Mouse (Mus musculus) embryonic stem cell, embryonic (primary cell): Measurements from ENCODE around the gene Pax7.

Experiments used
- CTCF ChIA-PET, 4 experiments: fragments of 300-600 bp in 2 of 4; fragments of 350-600 bp in 2 of 4; sonication (Branson Sonifier 250); formaldehyde crosslinking; loops; one replicate each; lab custom pipeline; 2022; ENCODE audit warnings: inconsistent platforms in 2 of 4; lab: Charles Lee
- POLR2A ChIA-PET, 4 experiments: fragments of 300-600 bp in 2 of 4; fragments of 350-600 bp in 2 of 4; sonication (Branson Sonifier 250); formaldehyde crosslinking; loops; one replicate each; lab custom pipeline; 2022; ENCODE audit warnings: antibody characterized with exemption in 4 of 4, inconsistent platforms in 1 of 4; lab: Charles Lee

Gene Pax7

DNA sequence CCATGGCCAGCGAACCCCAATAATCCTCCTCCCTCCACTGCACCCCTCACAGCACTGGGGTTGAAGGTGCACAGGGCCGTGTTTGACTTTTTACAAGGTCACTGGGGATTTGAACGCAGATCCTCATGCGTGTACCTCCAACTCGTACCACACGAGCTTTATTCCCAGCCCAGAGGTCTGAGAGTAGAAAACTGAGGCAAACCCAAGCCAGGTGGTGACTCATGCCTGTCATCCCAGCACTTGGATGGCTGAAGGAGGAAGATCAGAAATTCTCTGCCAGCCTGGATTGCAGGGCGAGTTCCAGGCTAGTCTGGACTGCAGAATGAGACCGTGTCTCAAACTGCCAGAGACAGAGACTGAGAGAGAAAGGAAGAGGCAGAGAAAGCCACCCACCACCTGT is 28.4 kb downstream of the Pax7 start:
- CTCF ChIA-PET = interaction anchor here in 3 of 4 experiments (0.6 to 1.3 kb wide), 3 partner anchors 15 to 1583 kb away, joined by 3 to 4 read pairs (median 4); no protein-coding TSS in a partner anchor
- POLR2A ChIA-PET = interaction anchor here in 1 of 4 experiments (1.0 kb wide), 1 partner anchor 50 kb away, joined by 3 read pairs; no protein-coding TSS in a partner anchor

DNA sequence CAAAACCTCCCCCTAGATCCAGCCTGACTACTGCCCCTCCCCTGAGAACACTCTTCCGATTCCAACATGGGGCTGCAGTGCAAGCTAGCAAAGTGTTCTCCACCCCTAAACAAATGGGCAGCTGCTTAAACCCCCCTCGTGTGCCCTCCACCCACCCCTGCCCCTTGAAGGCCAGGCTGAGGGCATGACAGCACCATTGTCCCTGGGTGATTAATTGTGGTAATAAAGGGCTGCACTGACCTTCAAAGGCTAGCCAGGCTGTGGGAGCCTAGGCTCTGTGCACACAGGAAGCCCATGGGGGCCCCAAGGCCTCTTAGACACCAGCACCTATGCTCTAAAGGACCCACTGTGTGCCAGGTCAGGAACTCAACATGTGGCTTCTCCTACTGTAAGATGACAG is 29.3 kb downstream of the Pax7 start:
- ChIA-PET POLR2A (no interaction called here), CTCF (no interaction called here)

DNA sequence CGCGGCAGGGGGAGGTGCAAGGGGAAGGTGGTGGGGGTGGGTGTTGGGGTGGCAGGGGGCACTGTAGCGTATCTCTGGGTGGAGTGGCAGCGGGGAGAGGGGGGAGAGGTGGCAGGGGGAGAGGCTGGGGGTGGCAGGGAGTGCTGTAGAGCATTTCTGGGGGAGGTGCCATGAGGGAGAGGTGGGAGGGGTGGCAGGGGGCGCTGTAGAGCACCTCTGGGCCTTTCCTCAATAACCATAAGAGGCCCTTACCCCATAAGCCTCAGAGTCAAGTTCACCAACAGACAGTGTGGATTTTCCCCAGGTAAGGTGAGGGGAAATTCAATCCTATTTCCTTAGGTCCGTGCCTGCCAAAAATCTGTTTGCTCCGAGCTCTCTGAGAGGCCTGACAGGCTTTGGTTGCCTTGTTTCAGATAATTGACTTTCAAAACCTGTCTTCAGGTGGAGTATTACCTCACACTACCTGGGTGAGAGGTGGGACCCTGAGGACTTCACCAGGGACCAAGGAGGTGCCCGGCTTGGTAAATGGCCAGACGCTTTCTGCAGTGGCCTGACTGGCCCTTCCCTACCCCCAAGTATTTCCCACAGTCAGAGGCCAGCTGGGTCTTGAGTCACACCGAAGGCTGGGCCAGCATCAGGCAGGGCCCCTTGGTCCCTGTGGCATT is 33.8 kb downstream of the Pax7 start:
- ChIA-PET POLR2A (no interaction called here), CTCF (interaction anchor here in 1 of 4 experiments (1.0 kb wide), 1 partner anchor 38 kb away, joined by 3 read pairs; no protein-coding TSS in a partner anchor)

DNA sequence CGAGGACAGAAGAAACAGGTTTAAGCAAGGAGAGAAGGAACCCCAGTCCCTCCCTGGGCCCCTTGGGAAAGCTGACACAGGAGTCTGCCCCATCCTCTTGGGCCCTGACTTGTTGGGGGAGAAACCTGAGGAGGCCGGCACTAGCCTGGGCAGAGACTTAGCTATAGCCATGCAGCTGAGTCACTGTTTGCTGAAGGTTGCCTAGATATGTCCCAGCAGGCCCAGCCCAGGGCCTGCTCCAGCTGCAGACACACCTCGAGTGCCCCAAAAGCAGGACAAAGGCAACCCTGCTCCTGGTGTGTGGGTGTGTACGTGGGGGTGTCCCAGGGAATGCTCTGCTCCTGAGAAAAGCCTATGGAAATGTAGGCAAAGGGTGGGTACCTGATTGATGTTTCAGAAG is 36.0 kb downstream of the Pax7 start:
- POLR2A ChIA-PET = interaction anchor here in 2 of 4 experiments (1.2 to 1.3 kb wide), 3 partner anchors 15 to 31 kb away, joined by 3 to 4 read pairs (median 3); no protein-coding TSS in a partner anchor

DNA sequence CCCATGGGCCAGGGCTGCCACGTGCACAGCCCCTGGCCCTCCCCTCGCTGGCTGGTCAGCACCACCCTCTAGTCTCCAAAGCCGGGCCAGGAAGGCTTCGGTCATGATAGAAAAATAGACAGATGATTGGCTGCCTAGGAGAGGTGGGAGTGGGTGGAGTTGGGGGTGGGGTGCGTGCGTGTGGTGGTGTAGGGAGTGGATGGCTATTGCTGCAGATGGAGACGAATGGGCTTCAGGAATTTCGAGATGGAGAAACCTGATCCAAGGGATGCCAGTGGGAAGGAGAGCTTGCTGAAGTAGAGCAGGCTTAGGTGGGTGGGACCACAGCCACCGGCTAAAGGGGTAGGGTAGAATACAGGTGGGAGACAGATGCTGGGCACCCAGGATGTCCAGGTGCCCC is 37.2 kb downstream of the Pax7 start:
- POLR2A ChIA-PET = no interaction called here
- CTCF ChIA-PET = no interaction called here

More for the DNA sequence above, 36.0 kb downstream of the Pax7 start:
- CTCF ChIA-PET = interaction anchor here (0.5 to 1.5 kb wide), 8 partner anchors 7 to 1459 kb away, joined by 3 to 6 read pairs (median 3); partner anchors contain the start of gene Gm21969 (in 1 of the 4)

DNA sequence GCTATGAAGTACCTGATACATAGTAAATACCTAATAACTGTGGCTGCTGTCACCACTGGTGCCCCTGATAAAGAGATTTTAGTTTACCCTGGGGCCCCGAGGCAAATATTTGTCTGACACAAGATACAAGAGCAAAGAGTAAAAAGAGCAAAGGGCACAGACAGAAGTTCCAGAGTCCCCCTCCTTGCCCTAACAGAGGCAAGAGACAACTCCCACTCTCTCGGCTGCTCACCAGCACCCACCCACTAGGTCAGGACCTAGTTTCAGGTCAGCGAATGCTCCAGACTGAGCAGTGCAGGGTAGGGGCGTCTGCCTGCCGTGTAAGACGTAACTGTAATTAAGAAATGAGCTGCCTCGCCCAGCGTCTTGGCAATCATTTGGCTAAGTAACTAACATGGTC is 42.2 kb downstream of the Pax7 start:
- CTCF ChIA-PET = no interaction called here
- POLR2A ChIA-PET = interaction anchor here in 1 of 4 experiments (0.6 kb wide), 1 partner anchor 505 kb away, joined by 3 read pairs; no protein-coding TSS in a partner anchor

DNA sequence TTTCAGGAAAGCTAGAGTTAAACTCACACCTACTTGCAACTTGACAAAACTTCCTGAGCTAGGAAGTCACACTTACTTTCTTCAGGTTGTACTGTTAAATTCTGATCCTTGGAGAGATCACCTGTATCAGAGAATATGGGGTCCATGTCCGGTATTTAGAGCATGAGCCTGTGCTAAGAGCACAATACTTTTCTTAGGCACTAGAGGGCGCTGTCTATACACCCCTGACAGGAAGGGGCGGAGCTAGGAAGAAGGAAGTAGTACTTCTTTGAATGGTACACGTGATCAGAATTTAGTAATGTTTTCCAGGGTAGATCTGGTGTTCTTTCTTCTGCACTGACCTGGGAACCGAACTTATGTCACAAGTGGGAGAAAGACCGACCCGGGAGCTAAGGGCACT is 43.6 kb downstream of the Pax7 start:
- ChIA-PET POLR2A (no interaction called here), CTCF (interaction anchor here in 3 of 4 experiments (0.5 to 1.5 kb wide), 18 partner anchors 8 to 1158 kb away, joined by 3 to 7 read pairs (median 4); no protein-coding TSS in a partner anchor)

DNA sequence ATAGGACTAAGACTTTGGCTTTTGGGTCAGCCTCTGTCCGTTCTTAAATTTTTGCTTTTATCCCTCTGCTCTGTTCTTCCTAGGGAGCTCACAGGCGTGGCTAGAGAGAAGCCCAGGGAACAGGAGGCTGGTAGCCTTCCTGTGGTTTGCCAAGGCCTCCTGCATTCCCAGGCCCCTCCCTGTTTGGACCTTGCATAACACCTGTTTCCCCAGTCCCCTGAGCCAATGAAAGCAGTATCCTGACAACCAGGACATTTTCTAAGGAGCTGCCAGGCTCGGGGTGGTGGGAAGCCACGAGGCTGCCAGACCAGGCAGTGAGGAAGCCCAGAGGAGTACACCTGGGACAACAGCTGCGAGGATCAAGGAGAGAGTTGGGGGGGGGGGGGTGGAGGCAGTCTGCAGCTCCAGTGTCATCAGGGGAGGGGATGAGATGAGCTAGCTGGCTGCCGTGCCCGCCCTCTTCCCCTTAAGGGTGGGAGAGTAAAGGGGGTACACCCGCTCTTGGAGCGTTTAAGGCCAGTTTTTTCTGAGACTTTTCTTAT is 50.3 kb downstream of the Pax7 start:
- ChIA-PET CTCF (interaction anchor here (0.5 to 0.7 kb wide), 4 partner anchors 15 to 1201 kb away, joined by 3 to 12 read pairs (median 4); no protein-coding TSS in a partner anchor), POLR2A (interaction anchor here in 3 of 4 experiments (0.6 to 1.2 kb wide), 3 partner anchors 12 to 862 kb away, joined by 3 to 10 read pairs (median 5); no protein-coding TSS in a partner anchor)

DNA sequence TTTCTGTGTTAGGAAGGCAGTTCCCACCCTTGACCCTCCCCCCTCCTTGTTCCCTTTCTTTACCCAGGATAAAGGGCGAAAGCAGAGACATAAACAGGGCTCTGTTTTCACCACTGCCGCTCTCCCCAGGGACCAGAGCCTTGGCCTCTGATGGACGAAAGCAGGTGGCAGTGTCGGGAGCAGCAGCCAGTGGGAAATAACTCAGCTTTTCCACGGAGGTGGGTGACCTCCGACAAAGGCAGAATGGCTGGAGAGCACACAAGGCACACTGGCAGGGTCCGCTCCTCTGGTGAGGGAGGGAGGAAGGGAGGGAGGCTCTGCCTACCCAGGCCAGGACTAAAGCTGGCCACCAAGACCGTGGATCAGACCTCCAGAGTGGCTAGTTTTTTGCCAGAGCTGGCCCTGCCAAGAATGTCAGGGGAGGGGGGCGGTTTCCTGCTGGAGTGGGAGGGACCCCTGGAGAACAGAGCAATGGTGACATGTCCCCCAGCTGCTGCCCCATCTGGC is 62.1 kb downstream of the Pax7 start:
- ChIA-PET CTCF (interaction anchor here in 2 of 4 experiments (0.6 to 0.7 kb wide), 2 partner anchors 16 to 272 kb away, joined by 3 read pairs; no protein-coding TSS in a partner anchor), POLR2A (interaction anchor here in 2 of 4 experiments (0.6 to 1.2 kb wide), 4 partner anchors 12 to 635 kb away, joined by 3 to 6 read pairs (median 3); no protein-coding TSS in a partner anchor)

DNA sequence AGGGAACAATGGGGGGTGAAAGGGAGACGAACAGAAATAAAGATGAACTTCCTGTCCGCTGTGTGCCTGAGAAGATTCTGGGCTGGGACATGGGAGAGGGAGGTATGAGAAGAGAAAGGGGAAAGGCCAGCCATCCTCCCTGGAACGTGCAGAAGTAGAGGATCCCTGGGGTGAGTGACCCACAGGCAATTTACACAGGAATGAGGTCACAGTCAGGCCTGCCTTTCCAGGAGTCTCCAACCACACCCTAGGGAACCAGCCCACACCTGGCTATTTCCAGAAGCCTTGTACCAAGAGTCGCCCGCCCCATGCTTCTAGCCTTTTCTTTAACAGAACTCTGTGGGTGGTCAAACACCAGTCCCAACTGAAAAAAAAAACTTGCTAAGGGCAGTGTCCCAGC is 65.5 kb downstream of the Pax7 start:
- POLR2A ChIA-PET = interaction anchor here in 2 of 4 experiments (0.6 to 1.7 kb wide), 4 partner anchors 10 to 1227 kb away, joined by 3 to 6 read pairs (median 4); no protein-coding TSS in a partner anchor
- CTCF ChIA-PET = interaction anchor here in 1 of 4 experiments (1.1 kb wide), 1 partner anchor 165 kb away, joined by 7 read pairs; no protein-coding TSS in a partner anchor

DNA sequence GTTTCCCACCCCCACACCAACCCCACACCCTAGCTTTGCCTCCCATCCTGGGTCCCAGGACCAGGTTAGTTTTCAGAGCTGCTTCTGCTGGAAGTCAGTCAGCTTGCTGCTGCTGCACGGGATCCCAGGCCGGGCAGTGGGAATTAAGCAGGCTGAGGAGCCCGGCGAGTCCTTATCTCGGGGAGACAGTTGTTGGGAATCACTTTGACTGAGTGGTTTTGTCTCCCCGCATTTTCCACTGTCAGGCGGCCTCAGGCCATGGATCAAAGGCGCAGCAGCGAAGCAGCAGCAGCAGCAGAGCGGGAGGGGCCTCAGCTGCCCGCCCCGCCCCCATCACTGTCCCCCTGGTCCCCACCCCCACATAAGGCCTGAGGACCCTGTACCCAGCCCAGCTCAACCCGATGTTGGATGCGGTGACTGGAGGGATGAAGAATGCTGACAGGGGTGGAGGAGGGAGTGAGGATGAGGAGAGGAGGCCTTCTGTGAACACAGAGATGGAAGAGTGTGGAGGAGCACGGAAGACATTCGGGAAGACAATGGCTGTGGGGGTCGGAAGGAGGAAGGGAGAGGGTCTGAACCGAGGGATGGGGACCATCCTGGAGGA is 66.1 kb downstream of the Pax7 start:
- CTCF ChIA-PET = interaction anchor here in 2 of 4 experiments (0.5 to 1.0 kb wide), 2 partner anchors 19 to 123 kb away, joined by 3 read pairs; no protein-coding TSS in a partner anchor

DNA sequence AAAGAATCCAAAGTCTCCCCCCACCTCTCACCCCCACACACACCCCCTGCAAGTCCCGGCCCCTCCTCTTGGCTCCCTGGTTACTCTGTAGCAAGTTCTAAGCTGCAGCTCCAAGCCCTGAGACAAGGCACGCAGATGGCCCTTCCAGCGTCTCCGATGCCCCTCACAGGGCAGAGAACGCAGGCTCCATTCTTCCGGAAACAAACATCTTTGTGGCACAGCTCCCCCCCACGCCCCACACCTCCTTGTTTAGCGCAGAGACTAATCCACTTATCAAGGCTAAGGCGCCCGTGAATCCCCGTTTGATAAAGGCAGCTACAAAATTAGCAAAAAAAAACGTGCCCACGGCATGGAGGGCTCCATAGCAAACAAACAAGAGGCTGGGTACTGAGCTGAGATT is 71.4 kb downstream of the Pax7 start:
- CTCF ChIA-PET = interaction anchor here in 1 of 4 experiments (0.6 kb wide), 1 partner anchor 1926 kb away, joined by 4 read pairs; no protein-coding TSS in a partner anchor
- POLR2A ChIA-PET = interaction anchor here in 3 of 4 experiments (0.5 to 1.1 kb wide), 7 partner anchors 16 to 1273 kb away, joined by 3 to 5 read pairs (median 3); no protein-coding TSS in a partner anchor

More for the DNA sequence above, 66.1 kb downstream of the Pax7 start:
- POLR2A ChIA-PET = interaction anchor here in 1 of 4 experiments (0.9 to 1.7 kb wide), 2 partner anchors 11 to 13 kb away, joined by 3 to 6 read pairs; no protein-coding TSS in a partner anchor

DNA sequence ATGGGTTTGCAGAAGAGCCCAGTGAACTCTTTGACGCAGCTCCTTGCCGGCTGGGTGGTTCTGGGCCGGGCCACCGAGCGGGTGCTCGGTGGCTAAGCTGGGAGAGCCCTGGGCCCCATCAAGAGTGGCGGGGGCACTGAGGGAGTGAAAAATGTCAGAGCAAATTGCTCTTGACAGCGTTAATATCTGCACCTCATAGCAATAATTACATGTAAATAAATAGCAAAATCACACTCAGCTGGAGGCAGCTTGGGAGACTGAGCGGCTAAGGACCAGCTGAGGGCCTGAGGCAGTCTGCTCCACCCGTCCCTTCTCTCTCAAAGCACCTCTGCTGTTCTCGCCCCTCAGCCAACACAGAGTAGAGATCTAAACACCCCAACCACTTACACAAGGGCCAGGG is 72.6 kb downstream of the Pax7 start:
- ChIA-PET CTCF (interaction anchor here (0.6 to 1.0 kb wide), 6 partner anchors 13 to 307 kb away, joined by 3 to 5 read pairs (median 3); no protein-coding TSS in a partner anchor), POLR2A (interaction anchor here in 2 of 4 experiments (0.6 to 1.1 kb wide), 2 partner anchors 91 to 498 kb away, joined by 3 to 4 read pairs; no protein-coding TSS in a partner anchor)

DNA sequence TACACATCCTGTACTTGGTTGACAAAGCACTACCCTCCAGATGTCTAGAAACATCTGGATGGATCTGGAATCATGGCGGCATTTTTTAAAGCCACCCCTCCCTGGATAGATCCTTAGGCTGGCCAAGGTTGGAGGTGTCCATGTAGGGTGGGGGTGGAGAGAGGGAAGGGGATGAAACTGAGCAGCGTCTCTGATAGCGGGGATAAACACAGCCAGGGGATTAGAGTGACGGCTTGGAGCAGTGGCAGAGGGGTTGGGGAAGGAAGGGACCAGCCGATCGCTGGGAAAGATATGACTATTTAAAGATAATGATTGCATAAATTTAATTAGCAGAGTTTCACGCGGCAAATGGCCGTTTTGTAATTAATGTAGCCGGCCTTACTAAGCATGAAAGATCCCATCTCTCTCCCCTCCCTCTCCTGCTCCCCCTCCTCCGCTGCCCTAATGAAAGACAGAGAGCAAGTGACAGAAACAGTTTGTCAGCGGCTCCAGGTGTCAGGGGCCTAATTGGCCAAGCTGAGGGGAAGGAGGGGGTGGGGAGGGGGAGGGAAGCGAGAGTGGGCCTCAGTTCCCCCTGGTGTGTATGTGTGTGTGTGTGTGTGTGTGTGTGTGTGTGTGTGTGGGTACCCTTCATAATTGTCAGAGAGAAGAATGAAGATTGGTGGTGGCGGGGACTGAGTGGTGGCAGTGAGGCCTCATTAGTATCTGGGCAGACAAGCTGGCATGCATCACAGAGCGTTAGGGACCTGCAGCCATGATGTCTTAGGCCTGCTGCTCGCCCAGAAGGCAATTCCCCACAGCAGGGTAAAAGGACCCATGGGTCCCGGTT is 74.6 kb downstream of the Pax7 start:
- ChIA-PET POLR2A (interaction anchor here in 1 of 4 experiments (0.8 kb wide), 1 partner anchor 8 kb away, joined by 3 read pairs; no protein-coding TSS in a partner anchor), CTCF (interaction anchor here in 2 of 4 experiments (0.5 to 0.7 kb wide), 2 partner anchors 29 to 383 kb away, joined by 3 read pairs; no protein-coding TSS in a partner anchor)

DNA sequence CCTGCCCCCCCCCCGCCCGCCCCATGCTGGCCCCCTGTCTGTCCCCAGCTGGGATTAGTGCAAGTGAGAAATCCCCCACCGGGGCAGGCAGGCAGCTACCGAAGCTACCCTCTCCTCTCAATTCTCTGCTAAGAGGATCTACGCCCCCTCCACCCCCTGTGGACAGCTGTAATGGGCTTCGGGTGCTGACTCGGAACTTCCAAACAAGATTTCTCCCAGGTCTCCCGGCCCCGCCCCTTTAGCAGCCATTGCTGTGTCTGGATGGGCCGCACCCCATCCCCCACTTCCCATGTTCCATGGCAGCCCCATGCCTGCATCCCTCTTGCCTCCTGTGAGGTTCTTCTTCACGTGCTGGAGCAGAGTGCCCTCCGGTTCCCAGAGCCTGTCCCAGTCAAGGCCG is 76.4 kb downstream of the Pax7 start:
- ChIA-PET POLR2A (interaction anchor here in 2 of 4 experiments (0.6 to 2.9 kb wide), 2 partner anchors 10 to 927 kb away, joined by 3 to 6 read pairs; no protein-coding TSS in a partner anchor), CTCF (interaction anchor here in 2 of 4 experiments (0.6 to 0.9 kb wide), 2 partner anchors 32 to 113 kb away, joined by 3 to 4 read pairs; no protein-coding TSS in a partner anchor)

DNA sequence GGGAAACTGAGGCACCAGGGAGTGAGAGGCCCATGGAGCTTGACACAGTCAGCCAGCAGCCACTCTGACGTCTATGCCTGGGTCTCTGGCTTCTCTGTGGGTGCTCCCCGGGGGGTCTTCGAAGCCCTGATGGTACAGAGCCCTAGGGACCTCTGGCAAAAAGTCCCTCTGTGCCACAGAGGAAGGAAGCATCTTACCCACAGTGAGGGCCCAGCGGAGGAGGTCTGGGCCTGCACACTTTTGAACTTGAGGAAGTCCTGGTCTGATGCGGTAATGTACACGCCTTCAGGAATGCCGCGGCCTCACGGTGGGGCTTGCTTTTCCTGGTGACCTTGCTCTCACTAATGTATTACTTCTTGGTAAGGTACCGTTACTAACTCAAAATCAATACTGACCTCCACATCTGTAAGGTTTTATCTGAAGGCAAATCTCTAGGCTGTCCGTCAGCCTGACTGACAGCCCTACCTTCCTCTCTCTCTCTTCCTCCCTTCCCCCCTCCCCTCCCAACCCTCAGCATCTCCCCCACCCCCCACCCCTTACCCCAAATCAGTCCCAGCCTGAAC is 79.1 kb downstream of the Pax7 start:
- CTCF ChIA-PET = interaction anchor here in 2 of 4 experiments (0.6 to 1.2 kb wide), 4 partner anchors 33 to 1045 kb away, joined by 3 to 5 read pairs (median 3); no protein-coding TSS in a partner anchor
- POLR2A ChIA-PET = interaction anchor here in 2 of 4 experiments (0.5 to 2.1 kb wide), 4 partner anchors 10 to 51 kb away, joined by 3 to 4 read pairs (median 3); no protein-coding TSS in a partner anchor
